Mouse (Mus musculus): Measurements from ENCODE around the gene Trpm5.

- TF ChIP-seq EP300 (IDR thresholded peaks at IDR 0.05; ENCODE audit: insufficient read depth, low read depth, low read length) (no peak), CTCF (IDR thresholded peaks at IDR 0.05; ENCODE audit: low read depth, low read length) (no peak), POLR2A (IDR thresholded peaks at IDR 0.05; ENCODE audit: insufficient read depth, low read length) (no peak)
These were observed 49.6 kb downstream of the Trpm5 start for GRCm38 (mm10) chr7:143044826-143045206.

All from ES-Bruce4 (cell line).